Mouse (Mus musculus) layer of hippocampus, postnatal 36 days (tissue): ENCODE measurements around the gene Znhit2. TPM values are rescaled to one million over a fixed set of nuclear protein-coding genes. Genes with fewer than 3 reads are reported as not detected.
"Not testable (repeated sequence)": the region's sequence is repeated elsewhere in the genome, so short reads cannot be mapped to it uniquely, and the experiment has no call there.

Experiments
- DNase-seq, 2 experiments: peaks; one replicate each; pipeline ENCODE4 v3.0.0; 2022
- total RNA-seq, 2 experiments: library from RNA; stranded (reverse); gene quantifications; 2 replicates each; pipeline ENCODE4 v1.2.3; 2021

The Znhit2 gene
- total RNA-seq: 10 to 100 TPM; 33.1 to 35.2 TPM

GRCm38 (mm10) chr19:6061021-6061533, at the start of gene Znhit2:
Znhit2 (plus strand) TSS chr19:6061192.
- DNase-seq: peak; percentile 93 to 94

- no peak for DNase-seq
Measured at GRCm38 (mm10) chr19:6013691-6014090, 47.3 kb upstream of the Znhit2 start.

DNA sequence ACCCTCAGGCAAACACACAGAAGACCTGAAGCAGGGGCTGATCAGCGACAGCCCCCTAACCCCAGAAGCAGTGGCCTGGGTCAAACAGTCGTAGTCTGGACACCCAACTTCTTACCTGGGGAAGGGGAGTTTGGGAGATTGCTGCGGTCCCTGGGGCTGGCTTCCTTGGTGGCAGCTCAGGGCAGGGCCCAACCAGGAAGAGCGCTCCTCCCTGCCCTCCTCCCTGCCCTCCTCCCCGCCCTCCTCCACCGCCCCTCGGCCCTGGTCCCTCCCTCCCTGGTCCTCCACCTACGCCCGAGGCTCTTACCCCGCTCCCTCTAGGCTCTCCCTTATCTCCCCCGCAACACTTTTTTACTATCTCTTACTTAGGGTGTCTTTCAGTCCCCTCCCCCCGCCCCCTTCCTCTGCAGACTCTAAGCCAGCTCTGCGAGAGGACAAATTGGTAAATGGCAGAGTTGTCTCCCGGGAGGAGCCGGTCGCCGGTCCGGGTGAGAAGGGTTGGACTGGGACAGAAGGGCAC, 45.9 kb upstream of the Znhit2 start:
- no peak for DNase-seq

GRCm38 (mm10) chr19:6015511-6016315, 45.3 kb upstream of the Znhit2 start, which contains the start of gene Capn1:
Capn1 (minus strand) TSS chr19:6015897.
- DNase-seq: peak; percentile 60 to 72

GRCm38 (mm10) chr19:6016532-6016931, 44.5 kb upstream of the Znhit2 start:
- peak in 1 of 2 experiments; percentile 5 for DNase-seq

GRCm38 (mm10) chr19:6018142-6019089, 42.6 kb upstream of the Znhit2 start:
- peak; percentile 65 to 77 for DNase-seq

DNA sequence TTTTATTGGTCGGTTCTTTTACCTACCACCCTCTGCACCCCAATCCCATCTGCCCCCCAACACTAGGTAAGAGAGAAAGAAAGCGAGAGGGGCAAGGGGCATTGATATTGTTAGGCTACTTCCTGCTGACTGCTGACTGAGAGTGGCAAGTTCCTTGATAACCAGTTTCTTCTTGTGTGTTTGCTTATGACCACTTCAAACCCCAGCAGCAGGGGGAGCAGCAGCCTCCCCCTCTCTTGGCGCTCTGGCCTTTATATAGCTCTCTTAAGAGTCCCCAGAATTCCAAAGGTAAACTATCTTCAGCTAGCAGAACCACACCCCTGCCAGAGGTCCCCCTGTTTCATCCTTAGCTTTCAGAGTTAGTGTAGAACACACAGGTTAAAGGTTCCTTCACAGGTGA, 40.7 kb upstream of the Znhit2 start:
- no peak for DNase-seq

GRCm38 (mm10) chr19:6023059-6023458, 37.9 kb upstream of the Znhit2 start:
- DNase-seq: no peak

DNA sequence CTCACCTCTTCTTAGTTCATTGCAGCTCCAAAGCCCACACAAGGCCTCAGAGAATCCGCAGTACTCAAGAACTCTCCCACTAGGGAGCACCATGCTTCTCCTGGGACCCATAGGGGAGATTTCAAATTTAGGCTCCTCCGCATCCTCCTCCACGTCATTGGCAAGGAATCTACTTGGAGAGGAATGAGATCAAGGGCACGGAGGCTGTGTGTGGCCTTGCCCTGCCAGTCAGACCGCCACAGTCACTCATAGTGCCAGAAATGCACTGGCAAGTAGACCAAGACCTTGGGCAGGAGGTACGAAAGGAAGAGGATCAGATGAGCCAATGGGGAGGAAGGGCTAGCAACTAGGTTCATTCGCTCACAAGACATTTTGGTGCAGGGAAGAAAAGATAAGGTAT, 37.1 kb upstream of the Znhit2 start:
- DNase-seq: no peak

DNA sequence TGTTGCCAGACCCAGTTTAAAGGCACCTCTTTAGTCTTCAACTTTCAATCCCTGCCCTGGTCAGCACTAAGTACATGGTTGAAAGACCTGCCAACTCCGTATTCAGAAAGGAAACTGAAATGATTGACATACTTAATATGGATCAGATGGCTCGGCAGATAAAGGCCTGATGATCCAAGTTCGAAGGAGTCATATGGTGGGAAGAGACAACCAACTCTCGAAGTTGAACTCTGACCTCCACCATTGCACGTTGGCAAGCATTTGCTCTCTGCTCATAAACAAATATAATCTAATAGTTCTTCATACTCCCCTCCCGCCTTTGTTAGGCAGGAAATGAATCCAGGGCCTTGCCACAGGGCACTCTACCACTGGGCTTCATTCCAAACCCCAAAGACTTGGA, 32.0 kb upstream of the Znhit2 start:
- no peak for DNase-seq

DNA sequence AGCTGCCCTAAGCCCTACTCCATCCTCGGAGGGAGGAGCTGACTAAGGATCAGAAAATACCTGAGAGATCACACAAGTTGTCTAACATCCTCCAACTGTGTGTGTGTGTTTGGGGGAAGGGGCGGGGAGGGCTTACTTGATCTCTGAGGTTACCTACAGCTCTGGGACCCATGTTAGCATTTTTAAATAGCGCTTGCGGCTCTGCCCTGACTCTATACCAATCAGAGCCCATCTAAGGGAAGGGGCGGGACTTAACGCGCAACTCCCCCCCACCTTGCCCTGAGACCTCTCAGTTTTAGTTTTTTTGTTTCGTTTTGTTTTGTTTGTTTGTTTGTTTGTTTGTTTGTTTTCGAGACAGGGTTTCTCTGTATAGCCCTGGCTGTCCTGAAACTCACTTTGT, 31.6 kb upstream of the Znhit2 start:
- DNase-seq: no peak

DNA sequence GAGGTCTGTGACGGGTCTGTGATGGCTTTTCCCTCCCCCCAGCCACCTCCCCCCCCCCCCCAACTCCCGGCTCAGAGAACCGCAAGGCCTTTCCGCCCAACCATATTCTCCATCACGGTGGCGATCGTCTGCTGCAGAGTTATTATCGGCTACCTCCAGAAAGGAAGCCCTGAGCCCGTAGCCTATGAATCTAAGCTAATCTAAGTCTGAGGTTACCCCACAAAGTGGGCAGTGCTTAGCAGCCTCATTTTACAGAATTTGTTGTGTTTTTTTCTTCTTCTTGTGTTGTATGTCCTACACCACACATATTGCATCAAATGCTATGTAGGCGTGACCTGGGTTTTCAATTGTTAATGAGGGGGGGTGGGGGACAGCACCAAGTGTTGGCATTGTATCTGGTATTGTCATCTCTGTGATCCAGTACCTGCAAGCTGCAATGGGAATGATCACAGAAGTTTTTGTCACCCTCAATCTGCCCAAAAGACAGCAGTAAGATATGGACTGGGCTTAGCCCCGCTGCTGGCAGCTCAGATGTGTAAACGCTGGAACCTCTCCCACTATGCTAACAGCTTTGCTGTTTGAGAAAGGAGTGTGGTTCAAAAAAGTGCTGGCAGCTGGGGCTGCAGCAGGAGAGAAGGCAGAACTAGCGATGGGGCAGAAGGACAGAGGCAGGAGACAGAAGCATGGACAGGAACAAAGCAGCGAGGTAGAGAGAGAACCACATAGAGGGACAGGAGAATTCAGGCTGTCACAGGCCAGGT, 30.3 kb upstream of the Znhit2 start:
- no peak for DNase-seq

DNA sequence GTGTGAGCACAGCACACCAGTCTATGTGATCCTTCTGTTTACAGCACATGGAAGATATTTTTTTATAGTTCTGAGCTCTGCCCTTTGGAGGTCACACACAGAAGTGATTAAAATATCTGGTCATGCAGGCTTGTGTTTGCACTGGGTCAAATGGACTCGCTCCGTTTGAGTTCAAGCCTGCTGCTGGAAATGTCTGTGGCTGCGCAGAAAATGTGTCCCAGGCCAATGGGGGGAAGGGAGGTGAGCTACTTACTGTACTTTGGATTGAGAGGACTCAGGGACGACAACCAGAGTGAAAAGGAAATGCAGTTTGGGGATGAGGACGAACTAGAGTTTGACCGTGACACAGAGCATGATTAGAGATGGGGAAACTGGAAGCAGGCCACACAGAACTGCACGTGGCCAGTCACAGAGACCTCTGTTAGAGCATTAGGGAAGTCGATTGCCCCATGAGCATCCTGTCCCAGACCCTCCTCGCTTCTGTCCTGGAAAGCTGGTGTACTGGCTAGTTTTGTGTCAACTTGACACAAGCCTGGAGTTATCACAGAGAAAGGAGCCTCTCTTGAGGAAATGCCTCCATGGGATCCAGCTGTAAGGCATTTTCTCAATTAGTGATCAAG, 24.9 kb upstream of the Znhit2 start:
- DNase-seq: no peak

- DNase-seq: no peak
Measured at GRCm38 (mm10) chr19:6037695-6038094, 23.3 kb upstream of the Znhit2 start.

DNA sequence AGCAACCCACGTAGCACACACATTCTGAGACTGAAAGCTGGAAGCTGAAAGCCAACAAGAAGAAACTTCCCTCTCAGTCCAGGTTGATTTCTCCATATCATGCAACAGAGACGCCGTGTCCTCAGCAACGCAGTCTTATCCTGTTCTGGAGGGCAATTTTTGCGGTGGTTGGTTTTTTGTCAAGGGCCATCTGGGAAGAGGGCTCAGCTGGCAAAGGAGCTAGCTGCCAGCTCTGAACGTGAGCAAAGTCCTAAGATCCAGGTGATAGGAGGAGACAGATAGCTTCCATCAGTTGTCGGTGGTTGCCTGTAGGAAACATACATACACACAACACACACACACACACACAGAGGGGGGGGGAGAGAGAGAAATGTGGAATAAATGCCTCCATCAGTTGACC, 22.7 kb upstream of the Znhit2 start:
- no peak for DNase-seq

DNA sequence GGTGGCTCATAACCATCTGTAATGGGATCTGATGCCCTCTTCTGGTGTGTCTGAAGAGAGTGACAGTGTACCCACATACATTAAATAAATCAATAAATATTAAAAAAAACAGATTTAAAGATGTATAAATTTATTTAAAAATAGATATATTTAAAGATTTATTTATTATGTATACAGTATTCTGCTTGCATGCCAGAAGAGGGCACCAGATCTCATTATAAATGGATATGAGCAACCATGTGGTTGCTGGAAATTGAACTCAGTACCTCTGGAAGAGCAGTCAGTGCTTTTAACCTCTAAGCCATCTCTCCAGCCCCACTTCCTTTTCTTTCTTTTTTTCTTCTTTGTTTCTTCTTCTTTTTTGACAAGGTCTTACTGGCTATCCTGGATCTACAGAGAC, 21.0 kb upstream of the Znhit2 start:
- DNase-seq: no peak

DNA sequence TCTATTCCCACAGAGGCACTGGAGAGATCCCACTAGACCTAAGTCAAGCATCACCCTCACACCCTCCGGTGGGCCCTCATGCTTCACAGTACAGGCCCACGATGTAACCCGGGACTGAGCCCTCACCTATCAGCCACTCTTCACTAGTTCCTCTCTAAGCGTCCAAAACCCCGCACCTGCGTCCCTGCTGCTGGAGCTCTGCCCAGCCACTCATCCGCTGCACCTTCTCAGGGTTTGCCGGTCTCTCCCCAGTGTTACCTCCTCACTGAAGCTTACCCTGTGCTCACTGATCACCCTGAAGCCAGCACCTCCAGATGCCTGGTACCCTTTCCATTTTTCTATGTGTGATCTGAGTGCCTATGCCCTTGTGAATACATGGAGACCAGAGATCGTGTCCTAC, 18.7 kb upstream of the Znhit2 start:
- no peak for DNase-seq

GRCm38 (mm10) chr19:6044102-6044501, 16.9 kb upstream of the Znhit2 start:
- not testable (repeated sequence) for DNase-seq

- no peak for DNase-seq
Measured at GRCm38 (mm10) chr19:6045366-6046293, 15.4 kb upstream of the Znhit2 start.
